ENCODE assay signal across 15 mouse cellular contexts in the genomic region with DNA sequence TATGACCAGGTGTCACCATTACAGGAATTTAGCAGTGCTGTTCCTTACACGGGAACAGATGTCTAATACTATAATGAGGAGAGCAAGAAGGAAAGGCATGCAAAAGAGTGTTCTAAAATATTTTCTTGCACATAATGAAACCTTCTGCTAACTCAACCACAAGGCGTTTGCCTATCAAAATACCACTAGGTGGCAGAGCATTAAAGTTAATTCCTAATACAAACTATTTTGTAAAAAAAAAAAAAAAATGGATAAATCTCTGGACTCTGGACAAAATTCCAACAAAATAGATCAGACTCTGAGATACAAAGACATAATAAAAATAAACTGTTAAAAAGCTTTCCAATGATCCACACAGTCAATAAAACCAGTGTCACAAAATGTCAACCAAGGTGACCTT. TPM values are rescaled to one million over a fixed set of nuclear protein-coding genes. Genes with fewer than 3 reads are reported as not detected.
DNase-seq lines count a peak whose midpoint lies in the region; ATAC-seq and TF ChIP-seq lines count a peak whose summit lies in the region.
"Had no signal": no experiment of that assay in that cellular context is flagged by ENCODE, and none has a peak within 500 bp of the region (broad histone marks: within the 10 kb centered on the region; RNA-seq: fewer than 3 reads in every experiment).

No protein-coding gene starts in this region.

- H3K4me2 ChIP-seq in hindbrain, postnatal 0 days (ENCODE audit: low read depth, low read length), result no peak overlapping the region
- H3K4me2 ChIP-seq in hindbrain, embryonic 11.5 days (replicated peaks; ENCODE audit: low read depth, low read length), result no peak overlapping the region
- H3K4me2 ChIP-seq in lung, embryonic 14.5 days, result no peak overlapping the region
- H3K4me2 ChIP-seq in intestine, postnatal 0 days (replicated peaks; ENCODE audit: low read depth), result no peak overlapping the region
- H3K4me2 ChIP-seq: stomach, embryonic 15.5 days had no signal

- H3K4me3 ChIP-seq in hindbrain, postnatal 0 days (ENCODE audit: low read length), result no peak overlapping the region
- H3K4me3 ChIP-seq in hindbrain, embryonic 11.5 days (ENCODE audit: low read depth, low read length), result no peak overlapping the region
- no peak overlapping the region for H3K4me3 ChIP-seq in lung, embryonic 14.5 days (ENCODE audit: low read depth, low read length)
- H3K4me3 ChIP-seq in intestine, postnatal 0 days (ENCODE audit: low read depth, low read length), result no peak overlapping the region
- H3K4me3 ChIP-seq: heart, embryonic 10.5 days; hindbrain, embryonic 10.5 days; midbrain, embryonic 10.5 days; stomach, embryonic 15.5 days had no signal

- no peaks in the 10 kb centered on the region for H3K4me1 ChIP-seq in hindbrain, postnatal 0 days (ENCODE audit: insufficient read depth, low read length)
- no peaks in the 10 kb centered on the region for H3K4me1 ChIP-seq in hindbrain, embryonic 11.5 days (replicated peaks; ENCODE audit: control insufficient read depth, insufficient read depth, low read length)
- H3K4me1 ChIP-seq in lung, embryonic 14.5 days (ENCODE audit: insufficient read depth), result no peaks in the 10 kb centered on the region
- no peaks in the 10 kb centered on the region for H3K4me1 ChIP-seq in intestine, postnatal 0 days (replicated peaks; ENCODE audit: control insufficient read depth, insufficient read depth, low read length)
- H3K4me1 ChIP-seq: heart, embryonic 10.5 days; stomach, embryonic 15.5 days had no signal

- no peak overlapping the region for H3K9ac ChIP-seq in hindbrain, postnatal 0 days (replicated peaks; ENCODE audit: low read length)
- H3K9ac ChIP-seq in hindbrain, embryonic 11.5 days (ENCODE audit: low read depth, low read length), result no peak overlapping the region
- H3K9ac ChIP-seq in lung, embryonic 14.5 days, result no peak overlapping the region
- no peak overlapping the region for H3K9ac ChIP-seq in intestine, postnatal 0 days (ENCODE audit: low read depth, low read length)
- H3K9ac ChIP-seq: stomach, embryonic 15.5 days had no signal

- peak; percentile 55 for TF ChIP-seq CTCF in hindbrain, postnatal 0 days (IDR thresholded peaks at IDR 0.05; ENCODE audit: low read depth)
- TF ChIP-seq CTCF in lung, embryonic 14.5 days (IDR thresholded peaks at IDR 0.05; ENCODE audit: low read depth), result peak; percentile 38
- TF ChIP-seq CTCF in intestine, postnatal 0 days (IDR thresholded peaks at IDR 0.05; ENCODE audit: low read depth), result peak; percentile 53

- no peaks in the 10 kb centered on the region for H3K9me3 ChIP-seq in hindbrain, postnatal 0 days (ENCODE audit: low read length)
- no peaks in the 10 kb centered on the region for H3K9me3 ChIP-seq in hindbrain, embryonic 11.5 days (ENCODE audit: control insufficient read depth, low read length)
- H3K9me3 ChIP-seq in lung, embryonic 14.5 days (ENCODE audit: low read depth, low read length), result no peaks in the 10 kb centered on the region
- no peaks in the 10 kb centered on the region for H3K9me3 ChIP-seq in intestine, postnatal 0 days (ENCODE audit: control insufficient read depth)
- H3K9me3 ChIP-seq: heart, embryonic 10.5 days; hindbrain, embryonic 10.5 days; midbrain, embryonic 10.5 days; stomach, embryonic 15.5 days had no signal

- no peak for ATAC-seq in hindbrain, postnatal 0 days
- ATAC-seq in hindbrain, embryonic 11.5 days (ENCODE audit: low FRiP score), result no peak
- ATAC-seq in lung, embryonic 14.5 days (ENCODE audit: insufficient read depth), result no peak
- ATAC-seq in intestine, postnatal 0 days, result peak; percentile 46

- 62% methylated on average over 2 of the region's 2 CpGs for WGBS in hindbrain, postnatal 0 days
- WGBS in hindbrain, embryonic 11.5 days, result 71% methylated on average over 2 of the region's 2 CpGs
- WGBS in lung, embryonic 14.5 days, result 60% methylated on average over 2 of the region's 2 CpGs
- WGBS in intestine, postnatal 0 days, result 66% methylated on average over 2 of the region's 2 CpGs

- peak; percentile 72 for DNase-seq in hindbrain, postnatal 0 days (ENCODE audit: low spot score)
- no peak for DNase-seq in hindbrain, embryonic 11.5 days (ENCODE audit: low spot score)
- peak; percentile 44 for DNase-seq in lung, embryonic 14.5 days
- no peak for DNase-seq in lung, postnatal 14 days
- peak; percentile 72 for DNase-seq in NIH3T3 (ENCODE audit: low read depth)
- DNase-seq in cerebellum, postnatal 14 days, result no peak
- DNase-seq: cerebellum, adult 9-10 months; gastrocnemius, postnatal 10 days; thymus, postnatal 25 days had no signal

- peaks cover 11% of the 10 kb centered on the region for H3K36me3 ChIP-seq in hindbrain, postnatal 0 days (ENCODE audit: insufficient read depth, low read length)
- peaks cover 5% of the 10 kb centered on the region; the same call in 1 of the 2 replicates for H3K36me3 ChIP-seq in hindbrain, embryonic 11.5 days (ENCODE audit: control insufficient read depth, insufficient read depth, low read length)
- H3K36me3 ChIP-seq in lung, embryonic 14.5 days (ENCODE audit: insufficient read depth), result no peaks in the 10 kb centered on the region
- H3K36me3 ChIP-seq in intestine, postnatal 0 days (ENCODE audit: control insufficient read depth, insufficient read depth), result peaks cover 5% of the 10 kb centered on the region; the same call in 1 of the 2 replicates
- H3K36me3 ChIP-seq: stomach, embryonic 15.5 days had no signal

- no peaks in the 10 kb centered on the region for H3K27me3 ChIP-seq in hindbrain, postnatal 0 days (ENCODE audit: insufficient read depth, low read length)
- H3K27me3 ChIP-seq in hindbrain, embryonic 11.5 days (ENCODE audit: control insufficient read depth, insufficient read depth, low read length), result no peaks in the 10 kb centered on the region
- no peaks in the 10 kb centered on the region for H3K27me3 ChIP-seq in lung, embryonic 14.5 days (ENCODE audit: insufficient read depth, low read length)
- H3K27me3 ChIP-seq in intestine, postnatal 0 days (replicated peaks; ENCODE audit: control insufficient read depth, insufficient read depth, low read length), result no peaks in the 10 kb centered on the region
- H3K27me3 ChIP-seq: CH12.LX; stomach, embryonic 15.5 days had no signal

- H3K27ac ChIP-seq in hindbrain, postnatal 0 days, result no peak overlapping the region
- no peak overlapping the region for H3K27ac ChIP-seq in hindbrain, embryonic 11.5 days (ENCODE audit: low read depth, low read length)
- H3K27ac ChIP-seq in lung, embryonic 14.5 days (ENCODE audit: low read depth), result no peak overlapping the region
- H3K27ac ChIP-seq in intestine, postnatal 0 days (ENCODE audit: low read depth, low read length), result peak overlapping the region; percentile 57
- H3K27ac ChIP-seq: heart, embryonic 10.5 days; hindbrain, embryonic 10.5 days; midbrain, embryonic 10.5 days; stomach, embryonic 15.5 days had no signal

RNA-seq across cellular contexts. Expression of a gene that starts 56.9 kb away (rescaled TPM):
- 42.1 and 54.4 TPM in 2 replicates for total RNA-seq in hindbrain, postnatal 0 days (2014; rRNA removed)
- 29.3 and 31.2 TPM in 2 replicates for polyA plus RNA-seq in hindbrain, postnatal 0 days (2015; fragmentation: Nextera tagmentation; extraction: Ambion mirVana)
- 51.6 and 56.3 TPM in 2 replicates for polyA plus RNA-seq in hindbrain, embryonic 11.5 days (2014; fragmentation: Nextera tagmentation; extraction: Ambion mirVana)
- polyA plus RNA-seq in lung, embryonic 14.5 days (2014; fragmentation: Nextera tagmentation; extraction: Ambion mirVana), result 6.7 and 7.5 TPM in 2 replicates
- polyA plus RNA-seq in intestine, postnatal 0 days (2015; fragmentation: Nextera tagmentation; extraction: Ambion mirVana), result 13.3 and 16.0 TPM in 2 replicates
- total RNA-seq: CH12.LX had no signal

Comparison
In these comparisons a context has a peak if more than half of its experiments do, and no peak if none do; other contexts are left out.
1. DNase-seq: peak in hindbrain, postnatal 0 days (single experiment), lung, embryonic 14.5 days (single experiment) and NIH3T3 (single experiment); none in hindbrain, embryonic 11.5 days (single experiment), lung, postnatal 14 days (single experiment) and cerebellum, postnatal 14 days (0 of 2).
2. Peak in every context shown above with its lines, with median percentiles within 50 percentile points of each other: CTCF ChIP-seq.